Mouse (Mus musculus) heart, postnatal 10 days (tissue): ENCODE measurements around the gene Agfg2. TPM values are rescaled to one million over a fixed set of nuclear protein-coding genes. Genes with fewer than 3 reads are reported as not detected.
"Not testable (repeated sequence)": the region's sequence is repeated elsewhere in the genome, so short reads cannot be mapped to it uniquely, and the experiment has no call there.

Experiments
- DNase-seq, 2 experiments: peaks; one replicate each; pipeline ENCODE4 v3.0.0; 2021
- intact Hi-C: fragments of 180-260 bp; cut with DNase I; formaldehyde crosslinking; loops from one replicate; pipeline ENCODE4 v1.15.1; 2025
- total RNA-seq, 2 experiments: library from RNA; stranded (reverse); gene quantifications; 2 replicates each; pipeline ENCODE4 v1.2.3; 2021

The Agfg2 gene
- 10 to 100 TPM; 11.8 to 14.0 TPM for total RNA-seq

DNA sequence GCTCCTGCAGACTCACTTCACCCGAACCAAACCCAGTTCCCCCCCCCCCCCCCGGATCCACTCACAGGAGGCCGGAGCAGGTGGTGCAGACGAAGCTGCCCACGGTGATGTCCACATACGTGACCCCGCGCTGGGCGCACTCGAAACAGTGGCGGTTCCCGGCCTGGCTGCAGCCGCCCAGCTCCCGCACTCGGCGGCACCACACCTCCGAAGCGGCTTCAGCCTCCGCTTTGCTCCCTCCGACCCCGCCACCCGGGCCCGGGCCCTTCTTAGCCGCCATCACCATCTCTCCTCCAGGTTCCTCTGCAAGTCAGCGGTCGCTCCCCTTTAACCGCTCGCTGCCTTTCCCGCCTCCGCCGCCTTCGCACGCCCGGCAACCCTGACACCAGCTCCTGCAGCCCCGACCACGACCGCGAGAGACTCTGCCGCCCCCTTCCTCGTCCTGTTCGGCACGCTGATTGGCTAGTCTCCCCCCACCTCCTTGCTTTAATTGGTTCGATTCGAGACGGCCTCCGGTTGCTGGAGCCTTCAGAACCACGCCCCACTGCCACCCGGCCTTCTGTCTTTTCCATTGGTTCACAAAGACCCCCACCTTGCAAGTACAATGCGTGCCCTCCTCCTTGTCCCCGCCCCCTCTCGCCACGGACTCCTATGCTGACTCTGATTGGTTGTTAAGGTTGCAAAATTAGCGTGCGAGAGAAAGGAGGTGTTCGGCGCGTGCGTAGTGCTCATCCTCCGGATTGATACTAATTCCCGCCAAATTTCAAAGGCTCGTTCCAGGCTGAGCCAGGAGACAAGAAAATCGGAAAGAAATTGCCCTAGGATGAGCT is at the start of gene Agfg2:
TSS of gene Agfg2 (minus strand) at position 433 of the 830 bp plus-strand sequence.
- intact Hi-C loops, result no loop called here
- peak; percentile 98 for DNase-seq

DNA sequence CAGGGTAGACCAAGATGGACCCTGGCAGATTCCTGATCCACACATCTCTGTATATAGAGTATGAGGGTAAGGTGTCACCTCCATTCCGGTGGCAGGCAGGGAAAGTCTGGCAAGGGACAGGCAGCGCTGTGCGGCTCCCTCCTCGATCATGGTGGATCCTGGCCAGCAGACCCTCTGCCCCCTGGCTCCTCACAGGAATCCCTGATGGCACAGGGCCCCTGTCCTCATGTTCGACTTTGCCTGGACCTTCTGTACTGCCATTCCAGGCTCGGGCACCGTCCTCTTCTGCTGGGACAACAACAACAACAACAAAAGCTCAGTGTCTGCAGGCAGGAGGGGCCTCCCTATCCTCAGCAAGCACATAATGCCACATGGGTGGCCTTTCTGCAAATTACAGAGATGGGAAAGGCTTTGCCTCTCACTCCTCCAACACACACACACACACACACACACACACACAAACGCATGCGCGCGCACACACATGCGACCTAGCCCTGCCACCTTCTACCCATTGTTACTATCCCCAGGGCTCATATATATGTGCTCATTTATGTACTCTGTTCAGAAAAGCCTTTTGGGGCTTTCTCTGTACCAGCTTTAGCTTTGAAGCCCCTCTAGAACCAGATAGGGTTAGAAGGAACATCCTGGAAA is 49.2 kb upstream of the Agfg2 start:
- no peak for DNase-seq
- intact Hi-C loops, result no loop called here

DNA sequence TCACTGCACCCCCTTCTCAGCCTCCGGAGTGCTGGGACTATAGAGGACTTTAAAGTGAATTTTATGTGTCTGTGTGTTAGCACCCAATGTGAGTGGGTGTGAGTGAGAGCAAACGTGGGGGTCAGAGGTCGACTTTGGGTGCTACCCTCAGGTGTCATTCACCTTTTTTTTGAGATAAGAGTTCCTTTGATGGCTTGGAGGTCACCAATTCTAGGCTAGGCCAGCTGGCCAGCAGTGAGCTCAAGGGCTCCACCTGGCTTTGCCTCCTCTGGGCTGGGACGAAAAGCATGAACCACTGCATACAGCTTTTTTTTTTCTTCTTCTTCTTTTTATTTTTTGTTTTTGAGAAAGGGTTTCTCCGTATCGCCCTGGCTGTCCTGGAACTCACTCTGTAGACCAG is 42.2 kb upstream of the Agfg2 start:
- intact Hi-C loops, result loop anchor here (2.0 kb wide), 1 partner anchor 30 kb away; no protein-coding TSS in a partner anchor
- no peak for DNase-seq

DNA sequence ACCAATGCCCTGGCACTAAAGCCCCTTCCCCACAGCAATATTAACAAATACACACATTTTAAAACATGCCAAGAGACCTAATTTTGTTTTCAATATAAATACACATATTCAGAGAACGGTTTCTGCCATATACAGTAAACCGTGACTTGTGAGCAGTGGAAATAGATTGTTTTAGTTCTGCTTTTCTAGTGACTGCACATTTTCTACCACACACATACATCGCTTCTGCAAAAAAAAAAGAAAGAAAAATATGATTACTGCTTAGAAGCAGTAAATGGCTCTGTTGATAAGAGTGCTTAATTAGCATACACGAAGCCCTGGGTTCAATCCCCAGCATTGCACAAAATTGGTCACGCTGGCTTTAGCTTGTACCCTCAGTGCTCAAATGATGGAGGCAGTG is 39.3 kb upstream of the Agfg2 start:
- DNase-seq, result no peak
- intact Hi-C loops, result no loop called here

DNA sequence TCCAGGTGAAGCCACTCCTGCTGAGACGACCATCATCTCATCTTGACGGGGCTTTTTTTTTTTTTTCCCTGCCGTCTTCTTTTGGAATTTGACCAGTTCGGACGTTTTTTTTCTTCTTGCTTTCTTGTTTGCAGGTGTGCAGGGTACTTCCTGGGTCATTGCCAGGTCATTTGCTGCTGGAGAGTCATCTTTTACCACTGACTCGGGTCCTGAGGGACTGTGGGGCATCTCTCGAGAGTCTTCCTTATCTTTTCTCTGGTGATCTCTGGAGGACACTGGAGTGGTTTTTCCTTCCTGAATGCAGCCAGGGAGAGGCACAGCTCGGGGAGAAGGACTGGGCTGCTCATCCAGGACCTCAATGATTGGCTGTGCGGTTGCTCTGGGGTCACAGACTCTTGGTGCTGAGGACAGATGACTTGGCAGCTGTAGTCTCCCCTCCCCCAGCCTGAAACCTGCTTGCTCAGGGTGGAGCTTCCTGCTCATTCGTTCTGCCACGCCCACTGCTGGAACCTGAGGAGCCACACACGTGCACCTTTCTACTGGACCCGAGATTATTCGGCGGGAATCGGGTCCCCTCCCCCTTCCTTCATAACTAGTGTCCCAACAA is 36.1 kb upstream of the Agfg2 start:
- peak; percentile 45 to 62 for DNase-seq
- intact Hi-C loops, result not testable (repeated sequence)

DNA sequence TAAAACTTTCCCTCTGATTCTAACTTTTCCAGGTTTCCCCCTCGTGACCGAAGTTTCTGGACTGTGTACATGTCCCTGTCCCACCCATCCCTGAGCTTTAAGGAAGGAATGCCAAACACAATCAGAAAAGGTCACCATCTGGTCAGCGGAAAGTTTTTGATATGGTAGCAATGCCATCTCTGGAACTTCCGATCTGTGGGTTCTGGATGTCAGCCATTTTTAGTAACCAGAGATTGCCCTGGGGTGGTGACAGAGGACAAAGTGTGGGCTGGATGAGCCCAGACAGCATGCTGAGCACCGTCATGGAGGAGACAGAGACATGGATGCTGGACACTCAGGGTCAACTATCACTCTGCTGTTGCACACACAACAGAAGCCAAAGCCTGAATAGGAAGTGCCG is 34.6 kb upstream of the Agfg2 start:
- intact Hi-C loops, result no loop called here
- DNase-seq, result peak; percentile 32 to 35

DNA sequence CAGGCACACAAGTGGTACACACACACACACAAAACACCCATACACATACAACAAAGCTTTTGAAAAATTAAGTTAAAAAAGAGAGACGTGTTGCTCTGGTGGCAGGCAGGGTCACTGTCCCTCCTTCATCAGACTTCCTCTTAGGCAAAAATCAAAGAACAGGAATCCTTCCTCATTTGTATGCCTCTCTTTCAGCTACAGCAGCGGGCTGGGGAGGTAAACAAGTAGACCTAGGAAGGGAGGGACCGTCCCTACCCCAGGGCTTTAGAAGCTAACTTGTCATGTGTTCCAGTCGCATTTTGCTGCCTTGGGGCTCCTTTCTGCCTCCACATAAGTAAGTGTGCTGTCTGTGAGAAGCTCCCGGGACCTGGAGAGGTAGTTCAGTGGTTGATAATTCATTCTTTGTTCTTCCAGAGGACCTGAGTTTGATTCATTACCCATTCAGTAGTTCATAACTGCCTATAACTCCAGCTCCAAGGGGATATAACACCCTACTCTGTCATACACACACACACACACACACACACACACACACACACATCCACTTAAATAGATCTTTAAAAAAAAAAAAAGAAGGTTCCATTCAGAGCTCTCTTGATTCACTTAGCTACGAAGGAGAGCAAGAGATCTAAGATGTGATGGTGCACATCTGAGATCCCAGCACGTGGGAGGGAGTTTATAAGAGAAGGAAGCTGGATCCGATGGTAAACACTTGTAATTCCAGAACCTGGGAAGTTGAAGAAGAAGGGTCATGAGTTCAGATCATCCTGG is 33.7 kb upstream of the Agfg2 start:
- intact Hi-C loops, result no loop called here
- DNase-seq, result no peak

DNA sequence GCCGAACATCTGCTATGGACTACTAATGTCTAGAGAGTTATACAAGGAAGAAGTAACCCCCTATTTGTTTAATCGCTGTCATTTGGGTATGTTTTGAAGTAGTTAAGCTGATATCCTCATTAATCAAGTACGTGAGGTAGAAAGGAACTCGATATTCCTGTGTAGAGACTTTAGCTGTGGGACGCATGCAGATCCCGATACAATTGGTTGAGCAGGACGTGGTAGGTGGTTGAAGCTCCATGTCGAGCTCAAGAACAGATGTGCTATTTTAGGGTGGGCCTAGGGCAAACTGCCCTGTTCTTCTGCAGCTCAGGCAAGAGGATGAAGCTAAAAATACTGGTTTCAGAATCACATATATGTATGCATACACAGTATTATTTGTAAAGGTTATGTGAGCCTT is 31.2 kb upstream of the Agfg2 start:
- intact Hi-C loops, result no loop called here
- no peak for DNase-seq

DNA sequence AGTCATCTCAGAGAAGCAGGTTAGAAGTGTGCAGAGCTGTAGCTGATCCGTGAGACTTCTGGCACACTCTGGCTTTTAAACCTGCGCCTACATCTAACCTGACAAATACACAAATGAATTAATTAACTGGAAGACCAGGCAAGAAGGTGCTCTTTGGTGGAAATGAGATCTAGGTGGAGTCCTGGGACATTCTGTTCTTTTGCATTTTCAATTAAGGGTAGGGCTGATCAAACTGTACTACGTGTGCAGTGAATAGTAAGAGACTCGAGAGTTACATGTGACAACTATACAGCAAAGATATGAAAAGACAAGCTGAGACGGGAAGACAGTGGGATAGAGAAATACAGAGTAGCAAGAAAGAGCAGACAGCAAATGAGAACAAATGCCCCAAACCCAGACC is 28.9 kb upstream of the Agfg2 start:
- intact Hi-C loops, result no loop called here
- no peak for DNase-seq

DNA sequence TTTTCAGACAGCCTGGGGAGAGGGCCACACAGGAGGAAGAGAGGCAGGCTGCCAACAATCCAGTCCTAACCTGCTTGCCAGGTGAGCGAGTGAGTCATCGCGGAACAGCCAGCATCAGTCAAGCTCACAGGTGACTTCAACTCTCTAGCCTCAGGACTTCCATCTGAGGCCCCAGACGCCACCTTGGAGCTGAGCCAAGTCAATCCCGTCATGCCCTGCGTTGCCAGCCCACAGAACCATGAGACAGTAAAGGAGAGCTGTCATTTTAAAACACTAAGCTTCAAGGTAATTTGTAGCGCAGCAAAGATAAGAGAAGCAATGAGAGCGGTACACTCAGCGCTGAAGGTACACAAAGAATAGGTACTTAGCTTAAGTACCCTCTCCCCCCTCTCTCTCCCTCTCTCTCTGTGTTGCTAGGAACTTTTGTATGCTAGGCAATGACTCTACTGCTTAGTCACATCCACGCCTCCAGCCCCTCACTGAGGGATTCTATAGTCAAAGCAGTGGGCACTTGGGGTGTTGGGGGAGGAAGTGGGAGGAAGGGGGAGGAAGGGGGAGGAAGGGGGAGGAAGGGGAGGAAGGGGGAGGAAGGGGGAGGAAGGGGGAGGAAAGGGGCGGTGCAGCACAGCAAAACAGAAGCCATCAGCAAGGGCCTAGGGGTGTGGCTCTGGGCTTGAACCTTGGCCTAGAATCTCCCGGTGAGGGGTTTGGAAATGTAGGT is 22.5 kb upstream of the Agfg2 start:
- peak; percentile 42 to 60 for DNase-seq

DNA sequence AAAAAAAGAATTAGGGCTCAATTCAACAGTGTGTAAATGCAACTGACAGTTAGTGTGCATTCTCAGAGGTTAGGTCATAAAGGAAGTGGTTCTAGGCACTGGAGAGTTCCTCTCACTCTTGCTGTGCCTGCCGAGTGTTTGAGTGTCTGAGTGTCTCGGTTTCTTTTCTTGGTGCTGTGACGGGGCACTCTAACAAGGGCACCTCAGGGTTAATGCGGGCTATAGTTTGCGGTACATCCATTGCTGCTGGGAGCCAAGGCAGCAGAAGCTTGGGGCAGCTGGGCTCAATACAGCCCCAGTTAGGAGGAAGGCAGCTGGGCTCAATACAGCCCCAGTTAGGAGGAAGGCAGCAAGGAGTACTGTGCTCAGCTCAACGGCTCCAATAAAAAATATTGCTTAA is 20.7 kb upstream of the Agfg2 start:
- DNase-seq, result no peak
- intact Hi-C loops, result no loop called here

More for the DNA sequence above, 22.5 kb upstream of the Agfg2 start:
- intact Hi-C loops, result no loop called here

DNA sequence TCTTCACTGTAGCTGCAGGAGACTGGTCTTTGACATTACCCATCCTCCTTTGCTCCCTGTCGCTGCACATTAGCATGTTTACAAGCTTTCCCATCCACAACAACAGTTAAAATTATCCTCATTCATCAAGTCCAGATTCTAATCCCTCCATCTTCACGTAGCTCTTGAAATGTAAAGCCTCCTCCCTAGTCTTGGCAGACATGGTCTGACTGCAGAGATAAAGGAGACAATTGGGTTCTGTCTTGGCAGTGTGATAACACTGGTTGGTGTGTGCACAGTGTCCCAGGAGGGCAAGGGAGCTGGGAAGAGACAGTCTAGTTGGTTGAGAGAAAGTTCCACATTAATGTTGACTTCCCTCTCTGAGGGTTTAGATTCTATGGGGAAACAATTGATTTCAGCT is 15.3 kb upstream of the Agfg2 start:
- intact Hi-C loops, result no loop called here
- no peak for DNase-seq

DNA sequence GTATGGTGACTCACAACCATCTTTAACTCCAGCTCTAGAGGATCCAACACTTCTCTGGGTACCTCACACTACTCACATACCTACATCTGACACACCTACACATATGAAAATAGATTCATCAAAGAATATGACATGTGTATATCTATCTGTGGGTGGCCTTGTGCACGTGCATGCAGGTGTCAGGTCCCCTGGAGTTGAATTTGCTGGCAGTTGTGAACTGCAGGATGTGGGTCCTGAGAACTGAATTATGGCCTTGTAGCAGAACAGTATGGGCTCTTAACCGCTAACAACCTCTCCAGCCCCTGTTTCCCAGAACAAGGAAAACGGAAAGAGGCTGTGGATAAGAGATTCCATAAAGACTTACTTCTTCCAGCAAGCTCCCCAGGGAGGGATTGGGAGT is 14.6 kb upstream of the Agfg2 start:
- DNase-seq, result no peak
- intact Hi-C loops, result no loop called here

DNA sequence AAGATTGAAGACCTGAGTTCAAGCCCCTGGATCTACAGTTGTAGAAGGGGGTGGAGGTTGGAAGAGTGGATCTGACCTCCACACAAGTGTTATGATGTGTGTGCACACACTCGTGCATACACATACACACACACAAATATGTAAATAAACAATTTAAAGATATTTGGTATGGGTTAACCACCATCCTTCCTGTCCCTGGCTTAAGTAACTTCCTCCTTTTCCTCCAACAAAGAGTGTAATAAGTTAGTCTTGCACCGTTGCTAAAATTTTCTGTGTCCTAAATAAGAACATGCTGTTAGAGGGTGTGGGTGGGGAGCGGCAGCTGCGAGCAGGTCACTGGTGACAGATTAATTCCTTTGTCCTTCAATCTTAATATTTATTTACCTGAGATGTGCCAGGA is 11.4 kb upstream of the Agfg2 start:
- DNase-seq, result no peak
- intact Hi-C loops, result loop anchor here (2.0 kb wide), 1 partner anchor 31 kb away; no protein-coding TSS in a partner anchor

DNA sequence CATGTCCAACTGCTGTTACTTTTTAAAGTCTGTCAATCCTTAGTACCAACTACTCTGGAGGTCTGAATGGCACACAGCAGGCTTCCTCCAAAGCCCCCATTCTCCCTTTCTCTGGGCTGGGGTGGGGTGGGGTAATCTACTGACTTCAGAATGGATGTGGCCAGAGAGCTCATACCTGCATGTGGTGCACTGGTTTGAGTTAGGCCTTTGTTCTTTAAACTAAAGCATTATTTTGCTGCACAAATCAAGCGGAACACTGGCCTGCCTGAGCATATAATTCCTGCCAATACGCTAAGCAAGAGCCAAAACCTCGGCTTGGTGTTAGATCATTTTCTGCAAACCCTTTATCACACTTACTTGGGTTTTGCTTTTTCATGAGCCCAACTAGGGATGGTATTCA is 10.3 kb upstream of the Agfg2 start:
- intact Hi-C loops, result no loop called here

DNA sequence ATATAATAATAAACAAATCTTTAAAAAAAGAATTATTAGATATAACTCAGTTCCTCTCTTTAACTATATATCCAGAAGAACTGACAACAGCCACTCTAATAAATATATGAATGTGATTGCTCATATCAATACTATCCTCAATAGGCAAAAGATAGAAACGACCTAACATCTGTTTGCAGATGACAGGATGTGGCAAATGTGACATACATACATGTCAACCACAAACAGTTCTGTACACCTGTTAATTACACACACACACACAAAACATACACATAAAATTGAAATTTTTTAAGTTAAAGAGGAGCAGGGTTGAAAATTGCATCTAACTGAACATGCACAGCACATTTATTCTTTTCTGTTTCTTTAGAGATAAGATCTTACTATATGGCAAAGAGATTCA is 7.4 kb upstream of the Agfg2 start:
- DNase-seq, result no peak

More for the DNA sequence above, 10.3 kb upstream of the Agfg2 start:
- DNase-seq, result no peak

DNA sequence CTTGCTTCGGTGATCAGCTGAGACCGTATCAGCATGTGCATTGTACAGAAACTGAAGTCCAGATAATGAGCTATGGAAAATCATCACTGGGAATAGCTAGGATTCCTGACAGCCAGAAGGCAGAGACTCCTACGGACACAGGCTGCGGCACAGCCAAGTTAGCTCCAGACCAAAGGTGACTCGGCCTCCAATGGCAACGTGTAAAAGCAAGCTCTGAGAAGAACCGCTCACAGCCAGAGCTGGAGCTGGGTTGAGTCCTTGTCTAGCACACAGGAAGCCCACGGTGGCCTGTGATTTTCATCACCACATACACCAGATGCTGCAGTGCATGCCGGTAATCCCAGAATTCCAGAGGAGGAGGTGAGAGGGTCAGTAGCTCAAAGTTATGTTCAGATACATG is 6.0 kb upstream of the Agfg2 start:
- no peak for DNase-seq
- intact Hi-C loops, result no loop called here

More for the DNA sequence above, 7.4 kb upstream of the Agfg2 start:
- intact Hi-C loops, result no loop called here

DNA sequence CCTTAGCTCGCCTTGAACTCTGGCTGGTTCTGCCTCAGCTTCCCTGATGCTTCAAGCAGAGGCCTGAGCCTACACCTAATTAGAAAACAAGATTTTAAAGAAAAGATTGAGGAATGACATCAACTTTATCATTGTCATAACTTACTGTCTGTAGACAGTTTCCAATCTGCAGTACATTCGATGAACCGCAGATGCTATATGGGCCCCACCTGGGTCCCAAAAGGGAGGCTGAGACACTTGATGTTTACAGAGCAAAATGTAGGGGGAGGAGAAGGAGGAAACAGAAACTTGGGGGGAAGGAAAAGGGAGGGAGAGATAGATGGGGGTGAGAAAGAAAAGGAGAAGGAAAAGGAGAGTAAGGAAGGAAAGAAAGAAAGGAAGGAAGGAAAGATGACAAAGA is 5.4 kb upstream of the Agfg2 start:
- DNase-seq, result no peak
- intact Hi-C loops, result no loop called here

DNA sequence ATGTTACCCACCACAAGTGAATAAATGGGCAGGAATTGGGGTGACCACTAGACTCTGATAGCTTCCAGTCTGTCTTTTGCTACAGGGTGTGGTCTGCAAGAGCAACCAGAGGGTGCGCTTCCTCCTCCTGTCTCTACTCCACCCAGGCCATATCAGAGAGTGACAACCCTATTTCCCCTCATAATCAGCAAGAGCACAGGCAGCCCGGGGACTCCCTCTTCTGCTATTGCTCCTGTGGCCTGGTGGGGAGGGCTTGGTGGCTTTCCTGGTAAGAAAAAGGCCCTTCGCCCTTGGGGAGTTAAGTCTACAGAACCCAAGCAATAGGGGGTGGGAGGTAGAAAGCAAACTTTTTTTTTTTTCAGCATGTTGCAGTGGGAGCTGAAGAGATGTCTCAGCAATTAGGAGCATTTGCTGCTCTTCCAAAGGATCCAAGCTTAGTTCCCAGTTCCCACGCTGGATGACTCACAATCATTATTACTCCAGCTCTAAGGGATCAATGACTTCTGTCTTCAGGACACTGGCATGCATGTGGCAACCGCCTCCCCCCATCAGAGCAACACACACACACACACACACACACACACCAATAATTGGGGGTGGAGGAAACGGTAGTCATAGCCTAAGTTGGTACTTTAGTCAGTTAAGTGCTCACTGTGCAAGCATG is 1.7 kb upstream of the Agfg2 start:
- intact Hi-C loops, result no loop called here
- DNase-seq, result no peak

DNA sequence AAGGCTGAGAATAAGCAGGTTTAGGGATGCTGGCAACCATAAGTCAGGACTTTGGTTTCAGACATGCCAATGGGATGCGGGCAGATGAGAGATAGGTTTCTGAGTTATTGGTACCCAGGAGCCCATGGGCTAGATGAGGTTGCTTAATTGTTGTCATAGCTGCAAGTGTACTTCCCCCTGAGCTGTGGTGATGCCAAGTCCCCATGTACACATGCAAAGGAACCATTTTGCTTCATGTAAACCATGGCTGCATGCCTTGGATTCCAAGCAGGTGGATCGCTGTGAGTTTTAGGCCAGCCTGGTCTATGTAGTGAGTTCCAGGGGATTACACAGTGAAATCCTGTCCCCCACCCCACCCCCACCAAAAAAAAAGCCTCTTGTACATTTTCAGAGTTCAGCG is 1.1 kb upstream of the Agfg2 start:
- intact Hi-C loops, result no loop called here
- DNase-seq, result no peak
